Mouse (Mus musculus): Measurements from ENCODE around the gene Tor3a.
A peak's percentile ranks its signal among the peaks of the same experiment; 100 is the strongest.
"Not testable (repeated sequence)": the region's sequence is repeated elsewhere in the genome, so short reads cannot be mapped to it uniquely, and the experiment has no call there.

Tor3a gene

GRCm38 (mm10) chr1:156667141-156667926 is 6.8 kb downstream of the Tor3a start:
- Histone ChIP-seq H3K36me3 (ENCODE audit: insufficient read depth, low read length) (peaks cover 36% of the 10 kb centered on the region), H3K4me3 (replicated peaks; ENCODE audit: low read length) (peak overlapping the region; percentile 76), H3K9me3 (ENCODE audit: low read length) (no peaks in the 10 kb centered on the region), H3K4me1 (replicated peaks; ENCODE audit: low read depth, low read length) (peaks cover 94% of the 10 kb centered on the region), H3K27me3 (ENCODE audit: insufficient read depth, low read length) (no peaks in the 10 kb centered on the region)
- TF ChIP-seq POU5F1 (IDR thresholded peaks at IDR 0.05; ENCODE audit: borderline replicate concordance, low read length) (no peak), NANOG (IDR thresholded peaks at IDR 0.05; ENCODE audit: borderline replicate concordance, low read length) (no peak), CTCF (conservative IDR thresholded peaks at IDR 0.05; ENCODE audit: low read length) (no peak)

- Histone ChIP-seq H3K36me3 (ENCODE audit: insufficient read depth, low read length) (peaks cover 34% of the 10 kb centered on the region), H3K9me3 (ENCODE audit: low read length) (no peaks in the 10 kb centered on the region), H3K4me1 (replicated peaks; ENCODE audit: low read depth, low read length) (peaks cover 93% of the 10 kb centered on the region), H3K27me3 (ENCODE audit: insufficient read depth, low read length) (no peaks in the 10 kb centered on the region), H3K4me3 (replicated peaks; ENCODE audit: low read length) (peak overlapping the region; percentile 76)
- TF ChIP-seq CTCF (conservative IDR thresholded peaks at IDR 0.05; ENCODE audit: low read length) (no peak), POU5F1 (IDR thresholded peaks at IDR 0.05; ENCODE audit: borderline replicate concordance, low read length) (no peak), NANOG (IDR thresholded peaks at IDR 0.05; ENCODE audit: borderline replicate concordance, low read length) (no peak)
These were observed 8.4 kb downstream of the Tor3a start for GRCm38 (mm10) chr1:156665777-156666176.

GRCm38 (mm10) chr1:156660660-156661236 is 13.4 kb downstream of the Tor3a start:
- H3K27me3 ChIP-seq (ENCODE audit: insufficient read depth, low read length); H3K9me3 ChIP-seq (ENCODE audit: low read length): not testable (repeated sequence)
- Histone ChIP-seq H3K36me3 (ENCODE audit: insufficient read depth, low read length) (peaks cover 71% of the 10 kb centered on the region), H3K4me1 (replicated peaks; ENCODE audit: low read depth, low read length) (peaks cover 92% of the 10 kb centered on the region), H3K4me3 (replicated peaks; ENCODE audit: low read length) (peak overlapping the region; percentile 63)

- Histone ChIP-seq H3K4me3 (replicated peaks; ENCODE audit: low read length) (peak overlapping the region; percentile 74), H3K36me3 (ENCODE audit: insufficient read depth, low read length) (peaks cover 73% of the 10 kb centered on the region), H3K27me3 (ENCODE audit: insufficient read depth, low read length) (no peaks in the 10 kb centered on the region), H3K4me1 (replicated peaks; ENCODE audit: low read depth, low read length) (peaks cover 92% of the 10 kb centered on the region), H3K9me3 (ENCODE audit: low read length) (no peaks in the 10 kb centered on the region)
- TF ChIP-seq POU5F1 (IDR thresholded peaks at IDR 0.05; ENCODE audit: borderline replicate concordance, low read length) (no peak), NANOG (IDR thresholded peaks at IDR 0.05; ENCODE audit: borderline replicate concordance, low read length) (no peak), CTCF (conservative IDR thresholded peaks at IDR 0.05; ENCODE audit: low read length) (no peak)
These were observed 14.1 kb downstream of the Tor3a start for GRCm38 (mm10) chr1:156659906-156660659.

- H3K4me1 ChIP-seq (replicated peaks; ENCODE audit: low read depth, low read length): peaks cover 92% of the 10 kb centered on the region
These were observed 15.5 kb downstream of the Tor3a start for GRCm38 (mm10) chr1:156658676-156659075.

GRCm38 (mm10) chr1:156657523-156657922 is 16.6 kb downstream of the Tor3a start:
- peak overlapping the region; percentile 27 for H3K4me3 ChIP-seq (replicated peaks; ENCODE audit: low read length)

More at GRCm38 (mm10) chr1:156658676-156659075, 15.5 kb downstream of the Tor3a start:
- TF ChIP-seq POU5F1 (IDR thresholded peaks at IDR 0.05; ENCODE audit: borderline replicate concordance, low read length) (no peak), CTCF (conservative IDR thresholded peaks at IDR 0.05; ENCODE audit: low read length) (no peak), NANOG (IDR thresholded peaks at IDR 0.05; ENCODE audit: borderline replicate concordance, low read length) (no peak)
- Histone ChIP-seq H3K9me3 (ENCODE audit: low read length) (no peaks in the 10 kb centered on the region), H3K4me3 (replicated peaks; ENCODE audit: low read length) (no peak overlapping the region), H3K36me3 (ENCODE audit: insufficient read depth, low read length) (peaks cover 73% of the 10 kb centered on the region), H3K27me3 (ENCODE audit: insufficient read depth, low read length) (no peaks in the 10 kb centered on the region)

GRCm38 (mm10) chr1:156654735-156655530 is 19.2 kb downstream of the Tor3a start:
- no peaks in the 10 kb centered on the region for H3K9me3 ChIP-seq (ENCODE audit: low read length)
- TF ChIP-seq NANOG (IDR thresholded peaks at IDR 0.05; ENCODE audit: borderline replicate concordance, low read length): no peak
- TF ChIP-seq POU5F1 (IDR thresholded peaks at IDR 0.05; ENCODE audit: borderline replicate concordance, low read length): no peak
- no peak for TF ChIP-seq CTCF (conservative IDR thresholded peaks at IDR 0.05; ENCODE audit: low read length)

More at GRCm38 (mm10) chr1:156657523-156657922, 16.6 kb downstream of the Tor3a start:
- Histone ChIP-seq H3K27me3 (ENCODE audit: insufficient read depth, low read length) (no peaks in the 10 kb centered on the region), H3K4me1 (replicated peaks; ENCODE audit: low read depth, low read length) (peaks cover 93% of the 10 kb centered on the region), H3K36me3 (ENCODE audit: insufficient read depth, low read length) (peaks cover 81% of the 10 kb centered on the region), H3K9me3 (ENCODE audit: low read length) (no peaks in the 10 kb centered on the region)
- TF ChIP-seq NANOG (IDR thresholded peaks at IDR 0.05; ENCODE audit: borderline replicate concordance, low read length): no peak
- TF ChIP-seq CTCF (conservative IDR thresholded peaks at IDR 0.05; ENCODE audit: low read length): no peak

More at GRCm38 (mm10) chr1:156654735-156655530, 19.2 kb downstream of the Tor3a start:
- H3K4me3 ChIP-seq (replicated peaks; ENCODE audit: low read length): peak overlapping the region; percentile 68
- H3K36me3 ChIP-seq (ENCODE audit: insufficient read depth, low read length): peaks cover 83% of the 10 kb centered on the region
- peaks cover 90% of the 10 kb centered on the region for H3K4me1 ChIP-seq (replicated peaks; ENCODE audit: low read depth, low read length)
- no peaks in the 10 kb centered on the region for H3K27me3 ChIP-seq (ENCODE audit: insufficient read depth, low read length)
